15 mouse cellular contexts compared by ENCODE assay signal in genomic region chr5:77178008-77178407, GRCm38 (mm10). TPM values are rescaled to one million over a fixed set of nuclear protein-coding genes. Genes with fewer than 3 reads are reported as not detected.
A peak's percentile ranks its signal among the peaks of the same experiment; 100 is the strongest.
DNase-seq lines count a peak whose midpoint lies in the region; ATAC-seq and TF ChIP-seq lines count a peak whose summit lies in the region.
"Had no signal": no experiment of that assay in that cellular context is flagged by ENCODE, and none has a peak within 500 bp of the region (broad histone marks: within the 10 kb centered on the region; RNA-seq: fewer than 3 reads in every experiment).

No protein-coding gene starts in this region.

- no peaks in the 10 kb centered on the region for H3K9me3 ChIP-seq in kidney, embryonic 15.5 days (replicated peaks)
- H3K9me3 ChIP-seq in kidney, embryonic 16.5 days (ENCODE audit: low read length) = no peaks in the 10 kb centered on the region
- H3K9me3 ChIP-seq in embryonic facial prominence, embryonic 15.5 days (replicated peaks) = no peaks in the 10 kb centered on the region
- H3K9me3 ChIP-seq in heart, embryonic 10.5 days = no peaks in the 10 kb centered on the region
- H3K9me3 ChIP-seq in limb, embryonic 14.5 days (ENCODE audit: control insufficient read depth, low read length) = no peaks in the 10 kb centered on the region
- no peaks in the 10 kb centered on the region for H3K9me3 ChIP-seq in midbrain, embryonic 14.5 days (ENCODE audit: control insufficient read depth, low read length)
- H3K9me3 ChIP-seq in intestine, embryonic 16.5 days (ENCODE audit: control insufficient read depth, low read length) = no peaks in the 10 kb centered on the region
- H3K9me3 ChIP-seq: neural tube, embryonic 12.5 days had no signal

- peak; percentile 52 for ATAC-seq in kidney, embryonic 15.5 days (replicated peaks; ENCODE audit: low FRiP score)
- ATAC-seq in kidney, embryonic 16.5 days (ENCODE audit: low FRiP score, low TSS enrichment) = no peak
- ATAC-seq in embryonic facial prominence, embryonic 15.5 days (ENCODE audit: insufficient number of reproducible peaks, low FRiP score, low TSS enrichment, low read depth) = peak; percentile 78
- ATAC-seq in limb, embryonic 14.5 days (ENCODE audit: low FRiP score, low read depth) = peak; percentile 16; the same call in 1 of the 2 replicates
- no peak for ATAC-seq in midbrain, embryonic 14.5 days (ENCODE audit: low FRiP score, low TSS enrichment)
- ATAC-seq in intestine, embryonic 16.5 days = no peak
- ATAC-seq: forebrain, embryonic 16.5 days had no signal

- H3K27me3 ChIP-seq in kidney, embryonic 15.5 days = peaks cover 15% of the 10 kb centered on the region
- H3K27me3 ChIP-seq in kidney, embryonic 16.5 days (ENCODE audit: insufficient read depth, low read length) = 0 out of 2 replicates have a peak, but pooled peaks cover 4% of the 10 kb centered on the region
- no peaks in the 10 kb centered on the region for H3K27me3 ChIP-seq in embryonic facial prominence, embryonic 15.5 days
- no peaks in the 10 kb centered on the region for H3K27me3 ChIP-seq in heart, embryonic 10.5 days (ENCODE audit: insufficient read depth, poor library complexity, severe bottlenecking)
- no peaks in the 10 kb centered on the region for H3K27me3 ChIP-seq in limb, embryonic 14.5 days (ENCODE audit: control insufficient read depth, insufficient read depth, low read length)
- H3K27me3 ChIP-seq in midbrain, embryonic 14.5 days (ENCODE audit: control insufficient read depth, insufficient read depth, low read length) = no peaks in the 10 kb centered on the region
- no peaks in the 10 kb centered on the region for H3K27me3 ChIP-seq in intestine, embryonic 16.5 days (replicated peaks; ENCODE audit: control insufficient read depth, insufficient read depth, low read length)
- H3K27me3 ChIP-seq: CH12.LX; neural tube, embryonic 12.5 days had no signal

- DNase-seq in heart, embryonic 10.5 days (ENCODE audit: low spot score) = no peak
- peak; percentile 33 for DNase-seq in limb, embryonic 14.5 days (ENCODE audit: low spot score)
- DNase-seq in midbrain, embryonic 14.5 days = no peak
- no peak for DNase-seq in left cerebral cortex, adult 11 months (ENCODE audit: low spot score)
- DNase-seq: right cerebral cortex, postnatal 25 days had no signal

- H3K4me1 ChIP-seq in kidney, embryonic 15.5 days = peaks cover 10% of the 10 kb centered on the region
- peaks cover 13% of the 10 kb centered on the region for H3K4me1 ChIP-seq in kidney, embryonic 16.5 days (ENCODE audit: insufficient read depth, low read length)
- peaks cover 7% of the 10 kb centered on the region; the same call in 1 of the 2 replicates for H3K4me1 ChIP-seq in embryonic facial prominence, embryonic 15.5 days
- peaks cover 10% of the 10 kb centered on the region for H3K4me1 ChIP-seq in heart, embryonic 10.5 days
- peaks cover 5% of the 10 kb centered on the region for H3K4me1 ChIP-seq in limb, embryonic 14.5 days (ENCODE audit: control insufficient read depth, insufficient read depth, low read length)
- H3K4me1 ChIP-seq in midbrain, embryonic 14.5 days (ENCODE audit: control insufficient read depth, insufficient read depth, low read length) = no peaks in the 10 kb centered on the region
- no peaks in the 10 kb centered on the region for H3K4me1 ChIP-seq in intestine, embryonic 16.5 days (ENCODE audit: control insufficient read depth, insufficient read depth, low read length)
- H3K4me1 ChIP-seq: neural tube, embryonic 12.5 days had no signal

- H3K4me3 ChIP-seq in kidney, embryonic 15.5 days (replicated peaks) = no peak overlapping the region
- H3K4me3 ChIP-seq in kidney, embryonic 16.5 days (ENCODE audit: low read length) = no peak overlapping the region
- H3K4me3 ChIP-seq in embryonic facial prominence, embryonic 15.5 days (replicated peaks) = no peak overlapping the region
- H3K4me3 ChIP-seq in heart, embryonic 10.5 days = 0 out of 2 replicates have a peak overlapping the region, but pooled peaks have one; percentile 1
- no peak overlapping the region for H3K4me3 ChIP-seq in limb, embryonic 14.5 days (replicated peaks; ENCODE audit: low read length)
- H3K4me3 ChIP-seq in midbrain, embryonic 14.5 days (replicated peaks; ENCODE audit: low read depth, low read length) = no peak overlapping the region
- H3K4me3 ChIP-seq in intestine, embryonic 16.5 days (ENCODE audit: low read length) = no peak overlapping the region
- H3K4me3 ChIP-seq: layer of hippocampus, adult 2 months; neural tube, embryonic 12.5 days had no signal

- no peaks in the 10 kb centered on the region for H3K36me3 ChIP-seq in kidney, embryonic 15.5 days
- H3K36me3 ChIP-seq in kidney, embryonic 16.5 days (ENCODE audit: insufficient read depth, low read length) = no peaks in the 10 kb centered on the region
- H3K36me3 ChIP-seq in embryonic facial prominence, embryonic 15.5 days = no peaks in the 10 kb centered on the region
- H3K36me3 ChIP-seq in heart, embryonic 10.5 days = no peaks in the 10 kb centered on the region
- H3K36me3 ChIP-seq in limb, embryonic 14.5 days (ENCODE audit: control insufficient read depth, insufficient read depth, low read length) = no peaks in the 10 kb centered on the region
- H3K36me3 ChIP-seq in midbrain, embryonic 14.5 days (ENCODE audit: control insufficient read depth, insufficient read depth, low read length) = no peaks in the 10 kb centered on the region
- H3K36me3 ChIP-seq in intestine, embryonic 16.5 days (ENCODE audit: control insufficient read depth, insufficient read depth, low read length) = no peaks in the 10 kb centered on the region
- H3K36me3 ChIP-seq: neural tube, embryonic 12.5 days had no signal

- no peak overlapping the region for H3K4me2 ChIP-seq in kidney, embryonic 15.5 days
- H3K4me2 ChIP-seq in kidney, embryonic 16.5 days (replicated peaks; ENCODE audit: low read depth, low read length) = no peak overlapping the region
- no peak overlapping the region for H3K4me2 ChIP-seq in embryonic facial prominence, embryonic 15.5 days (replicated peaks)
- H3K4me2 ChIP-seq in limb, embryonic 14.5 days (replicated peaks; ENCODE audit: low read depth, low read length, severe bottlenecking) = no peak overlapping the region
- no peak overlapping the region for H3K4me2 ChIP-seq in midbrain, embryonic 14.5 days (ENCODE audit: low read length)
- no peak overlapping the region for H3K4me2 ChIP-seq in intestine, embryonic 16.5 days (ENCODE audit: low read depth, low read length)
- H3K4me2 ChIP-seq: hindbrain, embryonic 14.5 days; liver, embryonic 11.5 days; neural tube, embryonic 12.5 days had no signal

- TF ChIP-seq POLR2A in limb, embryonic 14.5 days (IDR thresholded peaks at IDR 0.05; ENCODE audit: borderline replicate concordance, extremely low read depth, insufficient read depth, insufficient read length) = no peak

- peak overlapping the region; percentile 18; the same call in 1 of the 2 replicates for H3K27ac ChIP-seq in kidney, embryonic 15.5 days
- H3K27ac ChIP-seq in kidney, embryonic 16.5 days (ENCODE audit: low read length) = no peak overlapping the region
- H3K27ac ChIP-seq in embryonic facial prominence, embryonic 15.5 days (replicated peaks) = peak overlapping the region; percentile 66
- peak overlapping the region; percentile 23 for H3K27ac ChIP-seq in heart, embryonic 10.5 days
- H3K27ac ChIP-seq in limb, embryonic 14.5 days (replicated peaks; ENCODE audit: low read depth, low read length) = no peak overlapping the region
- H3K27ac ChIP-seq in midbrain, embryonic 14.5 days (replicated peaks; ENCODE audit: low read depth, low read length) = no peak overlapping the region
- H3K27ac ChIP-seq in intestine, embryonic 16.5 days (ENCODE audit: low read length) = no peak overlapping the region
- H3K27ac ChIP-seq: hindbrain, embryonic 14.5 days; layer of hippocampus, adult 2 months; neural tube, embryonic 12.5 days had no signal

- WGBS in kidney, embryonic 15.5 days = 13% methylated on average over 9 of the region's 9 CpGs
- WGBS in kidney, embryonic 16.5 days = 17% methylated on average over 9 of the region's 9 CpGs
- WGBS in embryonic facial prominence, embryonic 15.5 days = 25% methylated on average over 9 of the region's 9 CpGs
- 25% methylated on average over 9 of the region's 9 CpGs for WGBS in heart, embryonic 10.5 days
- 19% methylated on average over 9 of the region's 9 CpGs for WGBS in limb, embryonic 14.5 days
- WGBS in midbrain, embryonic 14.5 days = 77% methylated on average over 9 of the region's 9 CpGs
- 39% methylated on average over 9 of the region's 9 CpGs for WGBS in intestine, embryonic 16.5 days

- H3K9ac ChIP-seq in kidney, embryonic 15.5 days = no peak overlapping the region
- no peak overlapping the region for H3K9ac ChIP-seq in kidney, embryonic 16.5 days (replicated peaks; ENCODE audit: low read length)
- H3K9ac ChIP-seq in embryonic facial prominence, embryonic 15.5 days = no peak overlapping the region
- no peak overlapping the region for H3K9ac ChIP-seq in limb, embryonic 14.5 days (ENCODE audit: low read depth, low read length, severe bottlenecking)
- no peak overlapping the region for H3K9ac ChIP-seq in midbrain, embryonic 14.5 days (replicated peaks; ENCODE audit: low read length)
- H3K9ac ChIP-seq in intestine, embryonic 16.5 days (ENCODE audit: low read depth, low read length) = no peak overlapping the region
- H3K9ac ChIP-seq: hindbrain, embryonic 14.5 days; neural tube, embryonic 12.5 days had no signal

RNA-seq across cellular contexts. Expression of gene Spink2, which starts 33.3 kb away (rescaled TPM):
- 2.1 TPM in 2 replicates for polyA plus RNA-seq in kidney, embryonic 15.5 days (2015; fragmentation: Nextera tagmentation; extraction: Ambion mirVana)
- 1.1 and 1.3 TPM in 2 replicates for polyA plus RNA-seq in kidney, embryonic 16.5 days (2015; fragmentation: Nextera tagmentation; extraction: Ambion mirVana)
- 1.6 and 2.0 TPM in 2 replicates for polyA plus RNA-seq in embryonic facial prominence, embryonic 15.5 days (2015; fragmentation: Nextera tagmentation; extraction: Ambion mirVana)
- 4.7 and 8.5 TPM in 2 replicates for polyA plus RNA-seq in heart, embryonic 10.5 days (2016; fragmentation: Nextera tagmentation; extraction: Ambion mirVana)
- 4.6 TPM in 2 replicates for polyA plus RNA-seq in limb, embryonic 14.5 days (2012; rRNA removed)
- 3.7 and 3.8 TPM in 2 replicates for polyA plus RNA-seq in limb, embryonic 14.5 days (2014; fragmentation: Nextera tagmentation; extraction: Ambion mirVana)
- 0.38 TPM in 1 of 2 replicates, not detected in the other for polyA plus RNA-seq in midbrain, embryonic 14.5 days (2014; fragmentation: Nextera tagmentation; extraction: Ambion mirVana)
- polyA plus RNA-seq in intestine, embryonic 16.5 days (2015; fragmentation: Nextera tagmentation; extraction: Ambion mirVana) = 1.2 and 1.5 TPM in 2 replicates

Comparison
In these comparisons a context has a peak if more than half of its experiments do, and no peak if none do; other contexts are left out.
1. ATAC-seq: peak in kidney, embryonic 15.5 days (single experiment), embryonic facial prominence, embryonic 15.5 days (single experiment) and limb, embryonic 14.5 days (single experiment); none in kidney, embryonic 16.5 days (single experiment), midbrain, embryonic 14.5 days (single experiment) and intestine, embryonic 16.5 days (single experiment).
2. H3K27ac ChIP-seq: peak in kidney, embryonic 15.5 days (single experiment), embryonic facial prominence, embryonic 15.5 days (single experiment) and heart, embryonic 10.5 days (single experiment); none in kidney, embryonic 16.5 days (single experiment), limb, embryonic 14.5 days (single experiment), midbrain, embryonic 14.5 days (single experiment) and intestine, embryonic 16.5 days (single experiment).